Mouse (Mus musculus) gastrocnemius, postnatal 14 days (tissue): ENCODE measurements at regions not wholly inside any gene's neighbourhood (a gene's known extent, or its start where the extent isn't known, plus 50 kb on each side); places are given as distances from the start of the nearest gene placed in this dataset.
A peak's percentile ranks its signal among the peaks of the same experiment; 100 is the strongest.

Experiments used
- DNase-seq: peaks from one replicate; pipeline ENCODE4 v3.0.0; 2021; ENCODE audit warnings: mixed read lengths
- intact Hi-C: fragments of 180-260 bp; cut with DNase I; formaldehyde crosslinking; loops from one replicate; pipeline ENCODE4 v1.15.1; 2025; ENCODE audit warnings: low total_unique reads

DNA sequence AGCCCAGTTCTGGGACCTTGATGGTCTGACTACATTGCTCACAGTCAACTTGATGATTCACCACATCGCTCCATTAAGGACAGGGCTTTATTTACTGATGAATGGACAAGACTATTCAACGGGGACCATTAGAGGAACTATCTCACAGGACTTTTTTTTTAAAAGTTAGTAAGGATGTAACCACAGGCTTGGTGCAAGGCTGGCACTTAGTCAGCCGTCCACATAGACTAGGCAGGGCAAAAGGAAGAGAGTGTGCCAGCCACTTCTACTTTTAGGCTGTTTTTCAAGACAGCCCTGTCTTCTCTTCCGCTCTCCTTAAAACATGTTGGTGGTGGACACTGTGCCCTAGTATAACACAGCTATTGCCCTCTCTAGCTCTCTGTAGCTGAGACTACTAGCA, 336.0 kb downstream of the Sox4 start:
- intact Hi-C loops, result no loop called here
- DNase-seq, result no peak

DNA sequence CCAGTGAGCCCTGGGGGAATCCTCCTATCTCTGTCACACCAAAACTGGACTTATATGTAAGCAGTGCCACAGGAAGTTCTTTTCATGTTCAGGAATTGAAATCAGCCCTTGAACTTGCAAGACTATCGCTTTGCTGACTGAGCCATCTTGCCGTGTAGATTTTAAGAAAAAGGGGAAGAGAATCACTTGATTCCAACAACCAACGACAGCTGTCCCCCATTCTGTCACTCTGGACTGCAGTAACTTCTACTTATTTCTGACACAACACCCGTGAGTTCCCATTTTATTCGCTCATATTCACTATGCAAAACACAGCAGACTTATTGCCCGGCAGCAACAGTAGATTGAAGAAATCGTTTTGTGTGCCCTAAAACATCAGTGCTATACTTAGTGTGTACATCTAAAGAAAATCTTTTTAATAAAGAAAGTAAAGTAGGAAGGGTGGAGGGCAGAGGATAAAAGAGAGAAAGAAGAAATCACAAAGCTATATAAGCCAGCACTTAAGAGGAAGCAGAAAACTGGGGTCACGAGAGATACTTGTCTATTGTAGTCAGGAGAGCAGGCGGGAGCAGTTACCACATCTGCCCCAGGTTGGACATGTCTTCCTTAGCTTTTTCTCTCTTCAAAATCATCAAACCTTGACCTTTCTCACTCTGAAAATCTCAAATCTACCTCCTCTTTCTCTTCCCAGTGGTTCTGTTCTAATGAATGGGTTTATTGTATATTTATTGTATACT, 336.7 kb downstream of the Sox4 start:
- intact Hi-C loops, result no loop called here
- no peak for DNase-seq

- peak; percentile 19 for DNase-seq
- intact Hi-C loops, result no loop called here
Observed at GRCm38 (mm10) chr13:28607551-28608114, 345.9 kb downstream of the Sox4 start.

- intact Hi-C loops, result no loop called here
- no peak for DNase-seq
Observed at GRCm38 (mm10) chr13:28606651-28607050, 346.9 kb downstream of the Sox4 start.

- intact Hi-C loops, result no loop called here
- no peak for DNase-seq
Observed at GRCm38 (mm10) chr13:28605833-28606232, 347.7 kb downstream of the Sox4 start.

DNA sequence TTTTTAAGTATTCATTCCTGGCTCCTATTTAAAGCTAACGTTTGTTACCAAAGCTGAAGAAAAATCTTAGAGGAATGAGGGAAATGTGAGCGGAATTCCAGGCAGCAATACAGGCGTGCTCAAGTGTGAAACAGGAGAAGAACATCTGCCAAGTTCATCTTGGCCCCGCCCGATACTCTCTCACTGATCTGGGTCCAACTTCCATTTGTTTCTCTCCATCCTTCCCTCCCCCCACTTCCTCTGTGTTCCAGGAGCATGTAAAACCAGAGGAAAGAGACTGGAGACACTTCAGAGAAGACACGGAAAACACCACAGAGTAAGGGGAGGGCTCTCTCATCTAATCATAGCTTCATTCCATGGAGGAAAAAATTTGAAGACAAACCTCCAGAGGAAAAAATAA, 346.7 kb downstream of the Gm11361 start:
- intact Hi-C loops, result no loop called here

DNA sequence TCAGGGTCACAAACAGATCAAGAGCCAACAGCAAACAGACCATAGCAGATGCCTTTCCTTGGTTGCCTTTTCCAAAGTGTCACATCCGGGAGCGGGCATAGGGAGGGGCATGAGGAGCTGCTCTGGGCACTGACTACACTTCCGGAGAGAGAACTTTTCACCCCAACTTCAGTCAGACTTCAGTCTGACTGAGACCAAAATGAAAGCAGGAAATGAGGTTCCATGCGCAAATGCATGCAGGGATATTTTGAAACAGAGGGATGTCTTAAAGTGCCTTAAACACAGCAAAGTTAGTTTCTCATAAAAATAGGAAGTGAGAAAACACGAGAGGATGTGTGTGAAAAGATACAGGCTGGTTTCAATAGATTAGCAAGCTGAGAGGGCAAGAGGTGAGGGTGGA, 343.5 kb downstream of the Gm11361 start:
- no peak for DNase-seq
- intact Hi-C loops, result no loop called here

More for the DNA sequence above, 346.7 kb downstream of the Gm11361 start:
- peak; percentile 40 for DNase-seq

GRCm38 (mm10) chr13:28596367-28596766, 339.0 kb downstream of the Gm11361 start:
- intact Hi-C loops, result no loop called here
- DNase-seq, result no peak

DNA sequence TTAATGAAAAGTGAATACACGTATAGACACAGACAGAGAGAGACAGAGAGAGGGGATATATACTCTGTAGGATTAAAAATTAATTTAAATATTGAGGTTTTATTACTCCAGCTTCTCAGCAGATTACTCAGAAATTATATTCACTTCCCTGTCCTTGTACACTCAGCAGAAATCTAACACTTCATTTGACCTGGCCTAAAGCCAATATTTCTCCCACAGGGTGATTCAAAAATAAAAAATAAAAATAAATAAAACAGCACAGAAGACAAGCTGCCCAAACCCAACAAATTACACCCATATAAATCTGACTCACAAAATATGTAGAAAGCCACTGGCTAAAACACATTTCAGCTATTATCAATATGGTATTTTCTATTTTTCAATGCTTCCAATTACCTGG, 334.8 kb downstream of the Gm11361 start:
- no peak for DNase-seq
- intact Hi-C loops, result no loop called here

GRCm38 (mm10) chr13:28587977-28588376, 330.6 kb downstream of the Gm11361 start:
- intact Hi-C loops, result no loop called here
- no peak for DNase-seq

- DNase-seq, result no peak
- intact Hi-C loops, result no loop called here
Observed at GRCm38 (mm10) chr13:28586693-28587092, 329.4 kb downstream of the Gm11361 start.

- intact Hi-C loops, result no loop called here
- DNase-seq, result no peak
Observed at GRCm38 (mm10) chr13:28586140-28586539, 328.8 kb downstream of the Gm11361 start.

- intact Hi-C loops, result no loop called here
- DNase-seq, result no peak
Observed at GRCm38 (mm10) chr13:28583617-28584016, 326.3 kb downstream of the Gm11361 start.

GRCm38 (mm10) chr13:28575202-28575851, 318.0 kb downstream of the Gm11361 start:
- no peak for DNase-seq
- intact Hi-C loops, result no loop called here

GRCm38 (mm10) chr13:28573364-28573763, 316.0 kb downstream of the Gm11361 start:
- intact Hi-C loops, result no loop called here
- no peak for DNase-seq

DNA sequence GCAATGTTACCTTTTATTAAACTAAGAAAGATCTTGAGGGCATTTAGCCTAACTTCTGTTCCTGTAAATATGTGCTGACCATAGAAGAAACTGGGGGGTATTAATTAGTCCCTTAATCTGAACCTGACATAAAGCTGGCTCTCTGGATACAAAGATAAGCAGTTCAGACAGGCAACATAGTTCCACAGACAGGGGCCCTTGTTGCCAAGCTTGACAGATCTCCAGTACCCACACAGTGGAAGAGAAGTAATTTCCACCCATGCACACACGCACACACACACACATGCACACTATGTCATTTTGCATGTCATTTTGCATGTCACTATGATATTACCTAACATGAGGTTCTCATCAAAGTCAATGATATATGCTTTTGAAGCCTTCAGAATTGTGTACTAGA, 315.1 kb downstream of the Gm11361 start:
- no peak for DNase-seq
- intact Hi-C loops, result no loop called here

DNA sequence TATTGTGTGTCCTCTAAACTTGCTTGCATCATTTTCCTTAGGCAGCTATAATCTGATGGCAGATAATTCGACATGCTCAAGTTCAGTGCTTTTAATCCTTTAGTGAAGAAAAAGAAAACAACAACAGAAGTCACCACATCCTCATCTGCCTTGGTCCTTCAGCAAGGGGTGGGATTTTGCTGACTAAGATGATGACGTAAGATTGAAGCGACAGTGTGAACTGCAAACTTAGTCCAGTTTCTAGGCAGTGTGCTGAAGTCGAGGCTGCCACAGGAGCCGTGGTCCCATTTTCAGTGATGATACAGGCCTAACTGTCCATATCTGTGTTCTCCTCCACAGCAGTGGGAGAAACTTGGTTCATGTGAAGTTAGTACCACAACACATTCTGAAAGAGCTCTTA, 314.4 kb downstream of the Gm11361 start:
- no peak for DNase-seq
- intact Hi-C loops, result no loop called here

GRCm38 (mm10) chr13:28563585-28563984, 306.3 kb downstream of the Gm11361 start:
- intact Hi-C loops, result no loop called here
- DNase-seq, result no peak

DNA sequence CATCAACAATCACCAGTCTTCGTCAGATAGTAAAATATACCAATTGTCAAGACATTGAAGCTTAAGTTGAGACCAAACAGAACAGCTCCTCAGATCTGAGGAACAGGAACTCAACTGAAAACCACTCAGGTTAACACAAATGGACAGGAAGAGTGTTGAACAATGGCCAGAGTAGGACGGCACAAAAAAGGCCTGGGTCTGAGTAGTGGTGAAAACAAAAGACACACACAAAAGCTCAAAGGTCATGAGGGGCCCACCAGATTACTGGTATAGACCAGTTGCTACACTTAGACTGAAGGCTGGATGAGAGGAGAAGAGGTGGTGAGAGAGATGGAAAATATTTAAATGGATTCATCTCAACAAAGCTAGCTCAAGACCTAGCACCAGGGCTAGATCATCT, 302.8 kb downstream of the Gm11361 start:
- no peak for DNase-seq
- intact Hi-C loops, result no loop called here

- intact Hi-C loops, result no loop called here
- no peak for DNase-seq
Observed at GRCm38 (mm10) chr13:28557032-28557570, 299.8 kb downstream of the Gm11361 start.
